Mouse (Mus musculus) ovary, postnatal 14 days (tissue): Measurements from ENCODE around the gene Gpha2.

Experiments used
- DNase-seq: peaks from one replicate; pipeline ENCODE4 v3.0.0; 2022; ENCODE audit warnings: low spot score

Gene Gpha2

DNA sequence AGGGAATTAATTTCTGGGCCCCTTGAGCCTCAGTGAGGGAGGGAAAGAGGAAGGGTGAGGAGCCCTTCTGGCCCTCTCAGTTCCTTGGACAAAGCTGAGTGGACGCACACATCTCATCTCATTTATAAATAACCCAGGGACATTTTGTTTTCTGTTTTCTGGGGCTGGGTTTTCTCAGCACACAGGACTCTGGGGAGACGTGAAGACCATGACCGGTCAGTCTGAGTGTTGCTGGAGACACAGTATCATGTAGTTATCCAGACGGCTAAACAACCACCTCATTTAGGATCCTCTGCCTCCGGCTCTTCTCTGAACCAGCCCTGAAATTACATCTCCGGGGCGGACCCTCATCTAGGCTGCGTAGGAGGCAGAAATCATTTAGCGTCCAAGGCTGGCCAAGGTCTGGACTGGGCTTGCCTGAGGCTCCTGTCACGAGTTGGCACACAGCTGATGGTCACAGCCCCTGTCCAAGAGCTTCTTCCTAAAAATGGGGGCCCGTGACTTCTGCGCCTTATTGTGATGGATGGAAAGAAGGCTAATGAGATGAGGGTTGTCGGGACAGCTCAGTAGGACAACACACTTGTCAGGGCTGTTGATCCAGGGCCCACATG, 47.9 kb downstream of the Gpha2 start:
- DNase-seq: no peak

DNA sequence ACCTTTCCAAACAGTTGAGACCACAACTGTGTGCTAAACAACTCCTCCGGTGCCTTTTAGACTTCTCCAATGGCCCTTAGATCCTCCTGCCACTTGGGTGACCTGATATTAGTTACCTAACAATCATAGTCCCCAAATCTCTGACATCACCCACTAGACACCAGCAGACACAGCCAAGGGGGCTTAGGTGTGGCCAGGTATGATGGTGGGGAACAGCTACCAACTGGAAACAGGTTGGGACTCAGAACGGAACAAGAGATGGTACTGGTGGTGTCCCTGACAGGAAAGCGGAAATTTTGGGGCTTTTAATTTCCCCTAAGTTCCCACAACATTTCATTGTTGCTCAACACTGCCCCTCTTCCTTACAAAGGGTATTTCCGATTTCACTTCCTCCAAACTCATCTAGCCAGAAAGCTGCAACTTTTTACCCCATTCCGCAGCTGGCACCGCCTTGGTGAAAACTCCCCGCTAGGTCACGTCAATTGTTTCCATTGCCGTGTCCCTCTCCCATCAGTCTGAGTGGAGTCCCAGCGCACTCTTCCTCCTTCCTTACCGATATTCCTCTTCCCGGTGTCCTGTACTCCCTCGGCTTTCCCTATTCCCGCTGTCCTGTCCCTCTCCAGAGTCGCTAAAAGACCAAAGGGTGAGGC, 49.7 kb downstream of the Gpha2 start:
- DNase-seq: no peak

DNA sequence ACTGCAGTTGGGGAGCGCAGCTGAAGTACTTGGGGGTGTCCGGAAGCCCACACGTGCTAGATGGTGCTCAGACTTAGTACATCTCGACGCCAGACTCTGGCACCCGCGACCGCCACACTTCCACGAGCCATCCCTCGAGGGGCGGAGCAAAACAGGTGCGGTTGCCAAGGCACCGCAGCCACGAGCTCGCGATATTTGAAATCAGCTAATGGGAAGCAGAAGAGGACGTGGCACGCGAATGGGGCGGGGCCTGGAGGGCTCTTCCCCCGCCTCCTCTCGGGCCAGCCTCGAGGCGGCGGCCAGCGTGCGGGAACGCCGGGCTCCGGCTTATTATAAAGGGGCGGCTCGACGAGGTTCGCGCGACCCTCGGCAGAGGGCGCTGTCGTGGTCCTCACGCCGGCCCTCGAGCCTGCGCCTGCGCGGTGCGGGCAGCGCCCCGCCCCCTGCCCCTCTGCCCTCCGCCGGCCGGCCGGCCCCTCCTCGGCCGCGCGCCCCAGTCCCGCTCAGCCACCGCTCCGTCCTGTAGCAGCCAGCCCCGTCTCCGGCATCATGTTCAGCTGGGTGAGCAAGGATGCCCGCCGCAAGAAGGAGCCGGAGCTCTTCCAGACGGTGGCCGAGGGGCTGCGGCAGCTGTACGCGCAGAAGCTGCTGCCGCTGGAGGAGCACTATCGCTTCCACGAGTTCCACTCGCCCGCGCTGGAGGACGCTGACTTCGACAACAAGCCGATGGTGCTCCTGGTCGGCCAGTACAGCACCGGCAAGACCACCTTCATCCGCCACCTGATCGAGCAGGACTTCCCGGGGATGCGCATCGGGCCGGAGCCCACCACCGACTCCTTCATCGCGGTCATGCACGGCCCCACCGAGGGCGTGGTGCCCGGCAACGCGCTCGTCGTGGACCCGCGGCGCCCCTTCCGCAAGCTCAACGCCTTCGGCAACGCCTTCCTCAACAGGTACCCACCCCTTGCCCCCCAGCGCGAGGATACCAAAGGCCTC, 50.5 kb downstream of the Gpha2 start, which contains the start of gene Ehd1:
Gene Ehd1 (plus strand): TSS at position 300 of the 996 bp plus-strand sequence.
- peak; percentile 98 for DNase-seq
